Mouse (Mus musculus) embryonic facial prominence, embryonic 15.5 days (tissue): ENCODE results near the gene Tada3. TPM values are rescaled to one million over a fixed set of nuclear protein-coding genes. Genes with fewer than 3 reads are reported as not detected.
"Not testable (repeated sequence)": the region's sequence is repeated elsewhere in the genome, so short reads cannot be mapped to it uniquely, and the experiment has no call there.

Source experiments
- ATAC-seq: fragments of 200-750 bp; cut with Nextera tagmentation; 2 replicates; pipeline ENCODE4 v1.8.0; 2017; ENCODE audit warnings: low read depth, moderate TSS enrichment; ENCODE audit not compliant: insufficient number of reproducible peaks, low FRiP score, low TSS enrichment
- H3K27ac ChIP-seq: fragments of 300-500 bp; sonication (generic); replicated peaks from 2 replicates; pipeline ENCODE4 v1.5.1; 2015; ENCODE audit warnings: mild to moderate bottlenecking, inconsistent platforms
- H3K27me3 ChIP-seq: fragments of 300-500 bp; sonication (generic); 2 replicates; pipeline ENCODE4 v1.6.1; 2015; ENCODE audit warnings: inconsistent platforms
- H3K36me3 ChIP-seq: fragments of 300-500 bp; sonication (generic); 2 replicates; pipeline ENCODE4 v1.6.1; 2015; ENCODE audit warnings: mild to moderate bottlenecking, inconsistent platforms
- H3K4me1 ChIP-seq: fragments of 300-500 bp; sonication (generic); 2 replicates; pipeline ENCODE4 v1.6.1; 2015; ENCODE audit warnings: inconsistent platforms
- H3K4me2 ChIP-seq: fragments of 300-500 bp; sonication (generic); replicated peaks from 2 replicates; pipeline ENCODE4 v1.6.1; 2015; ENCODE audit warnings: mild to moderate bottlenecking, inconsistent platforms
- H3K4me3 ChIP-seq: fragments of 300-500 bp; sonication (generic); replicated peaks from 2 replicates; pipeline ENCODE4 v1.5.1; 2015; ENCODE audit warnings: mild to moderate bottlenecking, inconsistent platforms
- H3K9ac ChIP-seq: fragments of 300-500 bp; sonication (generic); 2 replicates; pipeline ENCODE4 v1.6.1; 2015; ENCODE audit warnings: inconsistent platforms
- H3K9me3 ChIP-seq: fragments of 300-500 bp; sonication (generic); replicated peaks from 2 replicates; pipeline ENCODE4 v1.6.1; 2016; ENCODE audit warnings: inconsistent platforms
- WGBS: fragments of 180-500 bp; shearing (Covaris S2); methylation state at CpG from one replicate; pipeline ENCODE4 v1.1.7; 2015; 5-methylcytosine and 5-hydroxymethylcytosine counted together
- polyA plus RNA-seq: library from polyadenylated mRNA; unstranded; fragments of >200 nt; fragmentation: Nextera tagmentation; extraction: Ambion mirVana; gene quantifications from 2 replicates; pipeline ENCODE4 v1.2.1, GENCODE M21; 2015

Gene Tada3
- polyA plus RNA-seq, 1 experiment from 2014 or later: 54.2 TPM

DNA sequence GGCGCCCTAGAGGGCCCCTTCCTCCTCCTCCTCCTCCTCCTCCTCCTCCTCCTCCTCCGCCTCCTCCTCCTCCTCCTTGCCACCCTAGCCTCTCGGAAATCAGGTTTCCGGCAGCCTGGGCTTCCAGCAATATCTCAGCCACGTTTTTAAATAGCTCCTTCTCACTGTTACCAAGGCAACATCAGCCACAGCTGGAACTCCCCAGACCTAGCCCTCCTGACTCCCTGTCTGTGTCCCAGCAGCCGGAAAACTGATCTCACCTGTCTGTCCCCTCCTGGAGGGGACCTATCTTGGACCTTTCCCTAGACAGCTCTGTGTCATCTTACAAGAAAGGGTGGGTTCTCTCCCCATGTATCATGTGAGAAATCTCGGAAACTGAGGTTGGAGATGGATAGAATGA, 35.4 kb downstream of the Tada3 start:
- peaks cover 26% of the 10 kb centered on the region for H3K4me1 ChIP-seq
- no peaks in the 10 kb centered on the region for H3K9me3 ChIP-seq
- H3K4me2 ChIP-seq: peak overlapping the region; percentile 61
- no peaks in the 10 kb centered on the region for H3K27me3 ChIP-seq
- H3K36me3 ChIP-seq: peaks cover 35% of the 10 kb centered on the region
- no peak for ATAC-seq
- peak overlapping the region; percentile 64; the same call in 1 of the 2 replicates for H3K4me3 ChIP-seq
- H3K27ac ChIP-seq: no peak overlapping the region
- WGBS: 34% methylated on average over 4 of the region's 7 CpGs
- no peak overlapping the region for H3K9ac ChIP-seq

GRCm38 (mm10) chr6:113341574-113341973, 36.1 kb downstream of the Tada3 start:
- WGBS: 84% methylated on average over 6 of the region's 6 CpGs
- H3K27ac ChIP-seq: no peak overlapping the region
- peaks cover 35% of the 10 kb centered on the region for H3K36me3 ChIP-seq
- H3K4me2 ChIP-seq: no peak overlapping the region
- no peak overlapping the region for H3K9ac ChIP-seq
- H3K9me3 ChIP-seq: no peaks in the 10 kb centered on the region
- no peak for ATAC-seq
- H3K27me3 ChIP-seq: no peaks in the 10 kb centered on the region
- H3K4me3 ChIP-seq: no peak overlapping the region
- H3K4me1 ChIP-seq: peaks cover 26% of the 10 kb centered on the region

GRCm38 (mm10) chr6:113336852-113337620, 40.6 kb downstream of the Tada3 start:
- H3K36me3 ChIP-seq: peaks cover 71% of the 10 kb centered on the region
- no peaks in the 10 kb centered on the region for H3K27me3 ChIP-seq
- no peaks in the 10 kb centered on the region for H3K9me3 ChIP-seq
- no peak overlapping the region for H3K4me3 ChIP-seq
- H3K4me1 ChIP-seq: peaks cover 10% of the 10 kb centered on the region; the same call in 1 of the 2 replicates
- ATAC-seq: no peak
- no peak overlapping the region for H3K4me2 ChIP-seq
- WGBS: 63% methylated on average over 8 of the region's 8 CpGs
- no peak overlapping the region for H3K9ac ChIP-seq
- H3K27ac ChIP-seq: no peak overlapping the region

GRCm38 (mm10) chr6:113334216-113334615, 43.5 kb downstream of the Tada3 start:
- WGBS: 83% methylated on average over 6 of the region's 6 CpGs
- no peaks in the 10 kb centered on the region for H3K27me3 ChIP-seq
- peaks cover 74% of the 10 kb centered on the region for H3K36me3 ChIP-seq
- H3K9ac ChIP-seq: no peak overlapping the region
- H3K4me2 ChIP-seq: no peak overlapping the region
- H3K4me1 ChIP-seq: peaks cover 4% of the 10 kb centered on the region; the same call in 1 of the 2 replicates
- H3K27ac ChIP-seq: no peak overlapping the region
- H3K4me3 ChIP-seq: no peak overlapping the region
- ATAC-seq: no peak
- no peaks in the 10 kb centered on the region for H3K9me3 ChIP-seq

DNA sequence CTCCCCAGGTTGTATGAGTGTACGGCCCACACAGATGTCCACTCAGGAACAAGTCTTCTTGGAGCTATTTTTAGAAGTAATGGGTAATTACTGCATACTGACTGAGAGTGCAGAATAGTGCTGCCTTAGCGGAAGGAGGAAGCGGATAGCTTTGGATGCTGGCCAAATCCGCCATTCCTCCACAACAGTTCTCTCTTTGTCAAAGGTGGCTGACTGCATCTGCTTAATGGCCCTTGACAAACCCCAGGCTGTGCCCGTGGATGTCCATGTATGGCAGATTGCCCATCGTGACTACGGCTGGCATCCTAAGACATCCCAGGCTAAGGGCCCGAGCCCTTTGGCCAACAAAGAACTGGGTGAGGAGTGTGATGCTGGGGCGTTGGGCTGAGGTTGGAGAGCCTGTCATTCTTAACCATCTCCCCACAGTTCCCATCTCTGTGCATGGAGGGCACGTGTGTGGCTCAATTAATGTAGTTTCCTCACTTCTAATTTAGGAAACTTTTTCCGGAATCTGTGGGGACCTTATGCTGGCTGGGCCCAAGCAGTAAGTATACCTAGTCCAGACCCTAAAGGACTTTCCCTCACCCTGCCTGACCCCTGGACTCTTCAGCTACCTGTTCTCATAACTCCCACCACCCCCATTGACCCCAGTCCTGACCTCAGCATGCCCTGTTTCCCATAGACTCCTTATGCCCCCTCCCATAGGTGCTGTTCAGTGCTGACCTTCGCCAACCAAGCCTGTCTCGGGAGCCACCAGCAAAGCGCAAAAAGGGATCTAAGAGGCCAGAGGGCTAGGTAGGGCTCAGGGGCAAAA, 44.3 kb downstream of the Tada3 start:
- Histone ChIP-seq H3K4me2 (no peak overlapping the region), H3K9me3 (no peaks in the 10 kb centered on the region), H3K27me3 (no peaks in the 10 kb centered on the region), H3K4me1 (peaks cover 4% of the 10 kb centered on the region; the same call in 1 of the 2 replicates), H3K9ac (no peak overlapping the region), H3K36me3 (peaks cover 68% of the 10 kb centered on the region), H3K4me3 (no peak overlapping the region), H3K27ac (0 out of 2 replicates have a peak overlapping the region, but pooled peaks have one; percentile 22)
- ATAC-seq: peak; percentile 44; the same call in 1 of the 2 replicates
- 80% methylated on average over 14 of the region's 14 CpGs for WGBS

GRCm38 (mm10) chr6:113332734-113333133, 44.9 kb downstream of the Tada3 start:
- H3K4me2 ChIP-seq: not testable (repeated sequence)

DNA sequence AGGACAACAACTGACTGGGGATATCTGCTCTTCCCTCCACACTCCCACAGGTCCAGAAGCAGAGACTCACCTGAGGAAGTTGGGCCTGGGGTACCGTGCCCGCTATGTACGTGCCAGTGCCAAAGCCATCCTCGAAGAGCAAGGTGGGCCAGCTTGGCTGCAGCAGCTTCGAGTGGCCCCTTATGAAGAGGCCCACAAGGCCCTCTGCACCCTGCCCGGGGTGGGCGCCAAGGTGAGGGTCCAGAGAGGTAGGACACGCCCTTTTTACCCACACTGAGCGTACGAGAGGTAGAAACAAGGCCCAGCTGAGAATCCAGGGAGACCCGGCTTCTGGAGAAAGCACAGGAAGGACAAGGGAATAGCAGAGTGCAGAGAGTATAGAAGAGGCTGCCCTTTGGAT, 46.0 kb downstream of the Tada3 start:
- Histone ChIP-seq H3K4me2 (no peak overlapping the region), H3K4me1 (peaks cover 8% of the 10 kb centered on the region; the same call in 1 of the 2 replicates), H3K9ac (no peak overlapping the region), H3K27me3 (no peaks in the 10 kb centered on the region), H3K27ac (no peak overlapping the region), H3K36me3 (peaks cover 57% of the 10 kb centered on the region), H3K9me3 (no peaks in the 10 kb centered on the region), H3K4me3 (no peak overlapping the region)
- 92% methylated on average over 11 of the region's 11 CpGs for WGBS
- ATAC-seq: no peak

More at GRCm38 (mm10) chr6:113332734-113333133, 44.9 kb downstream of the Tada3 start:
- not testable (repeated sequence) for H3K9ac ChIP-seq, ATAC-seq, H3K27me3 ChIP-seq, H3K9me3 ChIP-seq, H3K4me1 ChIP-seq, H3K27ac ChIP-seq, H3K4me3 ChIP-seq
- 71% methylated on average over 6 of the region's 6 CpGs for WGBS
- H3K36me3 ChIP-seq: peaks cover 62% of the 10 kb centered on the region

DNA sequence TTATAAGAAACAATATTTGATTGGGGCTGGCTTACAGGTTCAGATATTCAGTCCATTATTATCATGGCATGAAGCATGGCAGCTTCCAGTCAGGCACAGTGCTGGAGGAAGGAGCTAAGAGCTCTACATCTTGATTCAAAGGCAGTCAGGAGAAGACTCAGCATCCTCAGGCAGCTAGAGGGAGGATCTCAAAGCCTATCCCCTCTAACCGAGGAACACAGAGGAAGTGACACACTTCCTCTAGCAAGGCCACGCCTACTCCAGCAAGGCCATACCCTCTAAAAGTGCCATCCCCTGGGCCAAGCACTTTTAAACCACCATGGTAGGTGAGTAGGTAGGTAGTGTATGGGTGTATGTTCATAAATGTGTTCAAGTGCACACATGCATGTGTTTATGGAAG, 47.1 kb downstream of the Tada3 start:
- no peak overlapping the region for H3K27ac ChIP-seq
- peaks cover 16% of the 10 kb centered on the region; the same call in 1 of the 2 replicates for H3K4me1 ChIP-seq
- H3K4me2 ChIP-seq: no peak overlapping the region
- peaks cover 47% of the 10 kb centered on the region for H3K36me3 ChIP-seq
- no peaks in the 10 kb centered on the region for H3K9me3 ChIP-seq
- no peak overlapping the region for H3K4me3 ChIP-seq
- no peaks in the 10 kb centered on the region for H3K27me3 ChIP-seq
- ATAC-seq: no peak
- no peak overlapping the region for H3K9ac ChIP-seq
- WGBS: 46% methylated on average over 2 of the region's 2 CpGs

DNA sequence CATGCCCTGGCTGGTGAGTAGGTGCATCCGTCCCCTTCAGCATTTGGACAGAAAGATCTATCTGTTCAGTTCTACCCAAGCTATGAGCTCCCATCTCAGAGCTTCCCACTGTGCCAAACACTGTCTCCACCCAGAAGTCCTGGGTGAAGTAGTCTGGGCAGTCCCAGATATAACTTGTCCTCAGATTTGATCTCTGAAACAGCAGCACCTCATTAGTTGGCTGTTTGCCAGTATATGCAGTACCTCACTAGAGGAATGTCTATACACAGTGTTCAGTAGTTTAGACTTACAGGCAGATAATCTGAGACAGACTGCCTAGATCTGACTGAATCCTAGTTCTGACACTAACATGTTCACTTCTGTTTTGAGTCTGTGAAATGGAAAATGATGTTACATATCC, 48.3 kb downstream of the Tada3 start:
- H3K9ac ChIP-seq: no peak overlapping the region
- ATAC-seq: no peak
- H3K27ac ChIP-seq: no peak overlapping the region
- H3K27me3 ChIP-seq: no peaks in the 10 kb centered on the region
- no peak overlapping the region for H3K4me3 ChIP-seq
- WGBS: 90% methylated on average over 1 of the region's 1 CpGs
- peaks cover 19% of the 10 kb centered on the region; the same call in 1 of the 2 replicates for H3K4me1 ChIP-seq
- H3K4me2 ChIP-seq: no peak overlapping the region
- H3K9me3 ChIP-seq: no peaks in the 10 kb centered on the region
- peaks cover 41% of the 10 kb centered on the region for H3K36me3 ChIP-seq

DNA sequence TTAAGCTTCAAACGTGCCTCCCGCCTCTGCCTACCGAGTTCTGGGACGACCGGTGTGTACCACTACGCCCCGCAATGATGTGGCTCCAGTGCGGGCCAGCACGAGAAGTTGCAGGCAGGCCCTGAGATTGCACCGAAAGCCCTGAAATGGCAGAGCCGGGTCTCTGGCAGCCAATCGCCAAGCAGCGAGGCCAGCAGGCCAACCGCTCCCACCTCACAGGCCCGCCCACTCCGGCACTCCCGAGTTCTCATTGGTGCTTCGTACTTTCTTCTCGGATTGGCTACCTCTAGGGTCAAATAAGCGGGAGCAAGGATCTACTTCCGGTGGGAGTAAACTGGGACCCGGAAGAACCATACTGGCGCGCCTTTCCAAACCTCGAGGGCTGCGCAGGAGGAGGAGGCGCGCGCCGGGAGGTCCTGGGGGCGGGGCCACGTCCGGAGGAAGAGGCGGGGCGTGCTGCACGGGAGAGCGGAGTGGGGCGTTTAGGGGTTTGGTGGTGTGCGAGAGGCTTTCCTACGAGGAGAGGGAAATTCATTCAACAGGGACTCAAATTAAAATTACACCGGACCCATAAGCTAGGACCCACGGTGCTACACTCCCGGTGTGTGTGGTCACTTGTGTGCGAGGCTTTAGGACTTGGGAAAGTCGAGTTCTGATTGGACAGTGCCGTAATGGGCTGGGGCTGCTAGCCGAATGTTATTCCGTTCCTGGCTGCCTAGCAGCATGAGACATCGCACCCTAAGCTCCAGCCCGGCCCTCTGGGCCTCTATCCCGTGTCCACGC, 51.0 kb downstream of the Tada3 start, which contains the start of gene Ogg1:
TSS of gene Ogg1 (plus strand) at position 440 of the 783 bp plus-strand sequence.
- no peaks in the 10 kb centered on the region for H3K9me3 ChIP-seq
- H3K36me3 ChIP-seq: peaks cover 51% of the 10 kb centered on the region
- peaks cover 15% of the 10 kb centered on the region; the same call in 1 of the 2 replicates for H3K4me1 ChIP-seq
- H3K27me3 ChIP-seq: no peaks in the 10 kb centered on the region
- ATAC-seq: peak; percentile 98
- peak within 1 kb of the TSS; percentile 93 for H3K27ac ChIP-seq
- H3K4me2 ChIP-seq: peak within 1 kb of the TSS; percentile 88
- peak within 1 kb of the TSS; percentile 63 for H3K4me3 ChIP-seq
- peak within 1 kb of the TSS; percentile 78 for H3K9ac ChIP-seq
- under 1% methylated on average over 52 of the region's 52 CpGs for WGBS
